Mouse (Mus musculus): ENCODE results near the gene Sde2.
A peak's percentile ranks its signal among the peaks of the same experiment; 100 is the strongest.
"Not testable (repeated sequence)": the region's sequence is repeated elsewhere in the genome, so short reads cannot be mapped to it uniquely, and the experiment has no call there.

Gene Sde2

GRCm38 (mm10) chr1:180889172-180889571 lies 38.2 kb downstream of the Sde2 start:
- DNase-seq: no peak

- DNase-seq: peak in 1 of 2 experiments; percentile 25
Observed at GRCm38 (mm10) chr1:180889841-180890240, 38.9 kb downstream of the Sde2 start.

GRCm38 (mm10) chr1:180892808-180893207 lies 41.9 kb downstream of the Sde2 start, which contains the start of gene Lefty2:
Gene Lefty2, plus strand, starts transcription at chr1:180893108.
- DNase-seq: no peak

- not testable (repeated sequence) for DNase-seq
Observed at GRCm38 (mm10) chr1:180894088-180894987, 43.4 kb downstream of the Sde2 start.

GRCm38 (mm10) chr1:180901107-180901506 lies 50.2 kb downstream of the Sde2 start:
- DNase-seq: peak; percentile 39 to 59

GRCm38 (mm10) chr1:180902915-180903314 lies 52.0 kb downstream of the Sde2 start:
- DNase-seq: no peak

- peak in 1 of 2 experiments; percentile 55 for DNase-seq
Observed at GRCm38 (mm10) chr1:180903666-180904038, 52.7 kb downstream of the Sde2 start.

- peak; percentile 96 for DNase-seq
Observed at GRCm38 (mm10) chr1:180904039-180904814, 53.3 kb downstream of the Sde2 start, which contains the start of gene Pycr2. Gene Pycr2, plus strand, starts transcription at chr1:180904293.

GRCm38 (mm10) chr1:180904815-180905080 lies 53.8 kb downstream of the Sde2 start:
- no peak for DNase-seq

GRCm38 (mm10) chr1:180905307-180905706 lies 54.4 kb downstream of the Sde2 start:
- no peak for DNase-seq

- DNase-seq: no peak
Observed at GRCm38 (mm10) chr1:180905876-180906275, 54.9 kb downstream of the Sde2 start.

- no peak for DNase-seq
Observed at GRCm38 (mm10) chr1:180906461-180907147, 55.7 kb downstream of the Sde2 start.

- peak in 1 of 2 experiments; percentile 26 for DNase-seq
Observed at GRCm38 (mm10) chr1:180911138-180911537, 60.2 kb downstream of the Sde2 start.

- DNase-seq: no peak
Observed at GRCm38 (mm10) chr1:180911653-180912287, 60.8 kb downstream of the Sde2 start.

GRCm38 (mm10) chr1:180912792-180913191 lies 61.9 kb downstream of the Sde2 start:
- no peak for DNase-seq

- DNase-seq: no peak
Observed at GRCm38 (mm10) chr1:180913797-180914196, 62.9 kb downstream of the Sde2 start.

GRCm38 (mm10) chr1:180916425-180916824 lies 65.5 kb downstream of the Sde2 start:
- no peak for DNase-seq

- no peak for DNase-seq
Observed at GRCm38 (mm10) chr1:180917053-180917452, 66.1 kb downstream of the Sde2 start.
